Mouse (Mus musculus) heart, embryonic 11.5 days (tissue): ENCODE data around the gene Dip2b. TPM values are rescaled to one million over a fixed set of nuclear protein-coding genes. Genes with fewer than 3 reads are reported as not detected.
A peak's percentile ranks its signal among the peaks of the same experiment; 100 is the strongest.

Experiments used
- ATAC-seq: fragments of 200-750 bp; cut with Nextera tagmentation; replicated peaks from 2 replicates; pipeline ENCODE4 v1.8.0; 2017; ENCODE audit warnings: moderate library complexity; ENCODE audit not compliant: insufficient number of reproducible peaks, low FRiP score, low TSS enrichment
- H3K27ac ChIP-seq: fragments of 300-500 bp; sonication (generic); 2 replicates; pipeline ENCODE4 v1.5.1; 2014; ENCODE audit warnings: mild to moderate bottlenecking, low read depth, low read length
- H3K27me3 ChIP-seq: fragments of 300-500 bp; sonication (generic); 2 replicates; pipeline ENCODE4 v1.6.1; 2014; ENCODE audit warnings: mild to moderate bottlenecking, low read length, mixed read lengths; ENCODE audit not compliant: control insufficient read depth, insufficient read depth
- H3K36me3 ChIP-seq: fragments of 300-500 bp; sonication (generic); 2 replicates; pipeline ENCODE4 v1.6.1; 2014; ENCODE audit warnings: mild to moderate bottlenecking, low read length, moderate library complexity, mixed read lengths; ENCODE audit not compliant: control insufficient read depth, insufficient read depth
- H3K4me1 ChIP-seq: fragments of 300-500 bp; sonication (generic); 2 replicates; pipeline ENCODE4 v1.6.1; 2014; ENCODE audit warnings: low read length; ENCODE audit not compliant: control insufficient read depth, insufficient read depth
- H3K4me2 ChIP-seq: fragments of 300-500 bp; sonication (generic); 2 replicates; pipeline ENCODE4 v1.6.1; 2014; ENCODE audit warnings: mild to moderate bottlenecking, moderate library complexity
- H3K4me3 ChIP-seq: fragments of 300-500 bp; sonication (generic); 2 replicates; pipeline ENCODE4 v1.5.1; 2014; ENCODE audit warnings: low read depth, low read length
- H3K9ac ChIP-seq: fragments of 300-500 bp; sonication (generic); 2 replicates; pipeline ENCODE4 v1.6.1; 2014; ENCODE audit warnings: mild to moderate bottlenecking, low read depth, low read length, moderate library complexity
- H3K9me3 ChIP-seq: fragments of 300-500 bp; sonication (generic); replicated peaks from 2 replicates; pipeline ENCODE4 v1.6.1; 2016; ENCODE audit warnings: low read length; ENCODE audit not compliant: control insufficient read depth
- WGBS: fragments of 180-500 bp; shearing (Covaris S2); extraction: QIAGEN DNeasy Blood & Tissue Kit; methylation state at CpG from one replicate; pipeline ENCODE4 v1.1.7; 2014; ENCODE audit not compliant: insufficient replicate concordance; 5-methylcytosine and 5-hydroxymethylcytosine counted together
- polyA plus RNA-seq: library from polyadenylated mRNA; unstranded; fragments of >200 nt; fragmentation: Nextera tagmentation; extraction: Ambion mirVana; gene quantifications from 2 replicates; pipeline ENCODE4 v1.2.1, GENCODE M21; 2014

Gene Dip2b
- polyA plus RNA-seq, 1 experiment from 2014 or later = 16.6 TPM

DNA sequence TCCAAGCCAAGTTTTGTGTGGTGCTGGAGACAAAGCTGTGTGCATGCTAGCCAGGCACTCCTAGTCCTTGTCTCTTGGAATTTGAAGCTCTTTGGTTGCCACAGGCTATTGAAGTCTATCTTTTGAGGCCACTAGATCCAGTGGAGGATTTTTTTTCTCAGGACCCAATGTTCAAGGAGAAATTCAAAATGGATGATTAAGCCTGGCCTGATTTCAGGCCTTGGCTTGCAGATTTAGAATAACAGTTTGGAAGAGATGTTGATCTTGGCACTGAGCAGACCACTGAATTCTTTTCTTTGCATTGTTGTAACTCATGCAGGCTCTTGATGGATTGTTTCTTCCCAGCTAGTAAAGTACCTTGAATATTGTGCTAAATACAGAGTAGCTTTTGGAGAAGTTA is 62.7 kb downstream of the Dip2b start:
- ATAC-seq = no peak
- Histone ChIP-seq H3K4me2 (no peak overlapping the region), H3K27ac (no peak overlapping the region)

DNA sequence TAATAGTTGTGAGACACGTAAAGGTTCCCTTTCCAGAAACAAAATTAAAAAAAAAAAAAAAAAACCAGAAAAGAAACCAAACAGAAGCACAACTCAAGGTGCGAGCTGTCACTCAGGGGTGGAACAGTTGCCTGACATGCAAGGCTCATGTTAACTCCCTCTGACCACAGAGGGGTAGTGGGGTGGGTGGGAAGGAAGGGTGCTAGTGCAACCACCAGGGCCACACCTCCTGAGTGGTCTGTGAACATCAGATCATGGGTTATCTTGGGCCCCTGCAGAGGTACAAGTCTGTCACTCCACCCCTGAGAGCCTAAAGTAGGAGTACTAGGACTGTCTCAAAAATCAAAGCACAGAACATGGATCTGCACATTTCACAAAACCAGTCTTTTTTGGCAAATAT is 65.7 kb downstream of the Dip2b start:
- WGBS = 88% methylated on average over 2 of the region's 2 CpGs
- H3K36me3 ChIP-seq = no peaks in the 10 kb centered on the region
- no peaks in the 10 kb centered on the region for H3K9me3 ChIP-seq
- no peak overlapping the region for H3K4me3 ChIP-seq
- H3K9ac ChIP-seq = no peak overlapping the region
- no peak overlapping the region for H3K4me2 ChIP-seq
- H3K27me3 ChIP-seq = no peaks in the 10 kb centered on the region
- H3K27ac ChIP-seq = no peak overlapping the region
- H3K4me1 ChIP-seq = peaks cover 40% of the 10 kb centered on the region
- no peak for ATAC-seq

More for the DNA sequence above, 62.7 kb downstream of the Dip2b start:
- H3K27me3 ChIP-seq = no peaks in the 10 kb centered on the region
- no peak overlapping the region for H3K4me3 ChIP-seq
- H3K9ac ChIP-seq = no peak overlapping the region
- no peaks in the 10 kb centered on the region for H3K9me3 ChIP-seq
- no peaks in the 10 kb centered on the region for H3K36me3 ChIP-seq
- H3K4me1 ChIP-seq = peaks cover 18% of the 10 kb centered on the region

DNA sequence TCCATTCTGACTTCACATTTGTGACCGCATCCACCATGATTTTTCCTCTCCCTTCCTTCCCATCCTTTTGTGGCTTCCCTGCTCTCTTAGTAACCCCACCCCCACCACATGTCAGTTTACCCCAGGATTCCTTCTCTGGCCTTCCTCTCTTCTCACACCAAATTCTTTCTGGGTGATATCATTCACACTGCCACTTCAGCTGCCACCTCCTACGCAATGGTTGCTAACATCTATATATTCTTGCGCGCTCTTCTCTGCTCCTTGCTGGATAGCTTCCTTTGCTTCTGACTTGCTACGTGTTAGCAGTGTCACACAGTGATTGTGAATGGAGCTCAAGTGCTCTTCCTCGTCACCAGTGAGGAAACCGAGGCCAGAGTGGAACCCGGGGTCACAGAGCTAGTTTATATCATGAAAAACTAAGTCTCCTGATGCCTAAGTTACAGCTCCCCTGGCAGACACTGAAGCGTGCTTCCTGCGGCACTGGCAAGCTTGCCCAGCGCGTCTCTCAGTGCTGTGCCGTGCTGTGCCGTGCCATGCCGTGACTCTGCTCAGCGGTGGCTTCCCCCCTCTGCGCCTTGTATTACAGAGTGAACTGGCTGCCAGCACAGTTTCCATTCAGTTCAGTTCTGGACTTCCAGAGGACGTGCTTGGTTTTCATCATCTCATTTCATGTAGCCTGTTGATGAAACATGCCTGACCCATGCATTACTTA is 69.8 kb downstream of the Dip2b start:
- Histone ChIP-seq H3K4me1 (peaks cover 51% of the 10 kb centered on the region), H3K9ac (0 out of 2 replicates have a peak overlapping the region, but pooled peaks have one; percentile 1), H3K4me3 (no peak overlapping the region), H3K36me3 (no peaks in the 10 kb centered on the region), H3K4me2 (peak overlapping the region; percentile 48), H3K27me3 (no peaks in the 10 kb centered on the region), H3K27ac (peak overlapping the region; percentile 86), H3K9me3 (no peaks in the 10 kb centered on the region)
- WGBS = 58% methylated on average over 18 of the region's 18 CpGs
- ATAC-seq = peak; percentile 36; the same call in 1 of the 2 replicates

DNA sequence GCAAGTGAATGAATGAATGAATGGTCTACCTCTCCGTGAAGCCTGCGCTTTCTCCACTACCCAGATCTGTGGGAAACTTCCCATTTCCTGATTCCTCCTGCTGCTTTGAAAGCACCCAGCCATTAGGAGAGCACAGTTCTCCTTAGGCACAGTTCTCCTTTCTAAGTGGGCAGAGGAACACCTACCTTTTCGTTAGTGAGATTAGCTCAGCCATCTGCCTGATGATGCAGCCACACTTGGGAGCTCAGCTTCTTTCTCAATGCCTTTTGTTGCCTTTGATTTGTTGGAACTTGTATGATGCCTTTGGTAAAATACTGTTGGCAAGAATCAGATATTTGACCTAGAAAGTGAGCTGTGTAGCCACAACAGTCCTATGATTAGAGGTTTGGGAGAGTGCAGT is 71.5 kb downstream of the Dip2b start:
- ATAC-seq = no peak
- H3K4me1 ChIP-seq = peaks cover 65% of the 10 kb centered on the region

DNA sequence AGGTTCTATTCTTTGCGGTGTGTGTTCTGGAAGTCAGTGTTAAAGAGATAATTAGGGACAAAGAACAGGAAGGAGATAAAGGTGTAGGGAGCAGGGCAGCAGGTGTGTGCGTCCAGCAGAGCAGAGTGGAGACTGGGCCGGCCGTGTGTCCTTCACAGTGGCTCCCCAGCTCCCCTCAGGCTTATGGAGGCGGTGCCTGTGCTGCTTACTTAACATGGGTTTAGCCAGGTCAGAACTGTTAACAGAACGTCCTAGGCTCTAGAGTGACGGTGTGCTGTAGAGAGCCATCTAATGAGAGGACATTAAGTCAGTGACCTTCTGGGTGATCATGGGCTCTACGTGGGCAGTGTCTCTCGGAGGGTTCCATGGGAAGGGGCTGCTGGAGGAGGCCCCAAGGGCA is 73.4 kb downstream of the Dip2b start:
- no peak overlapping the region for H3K4me3 ChIP-seq
- H3K9ac ChIP-seq = no peak overlapping the region
- H3K27ac ChIP-seq = no peak overlapping the region
- H3K4me1 ChIP-seq = peaks cover 59% of the 10 kb centered on the region
- no peak overlapping the region for H3K4me2 ChIP-seq
- 54% methylated on average over 9 of the region's 9 CpGs for WGBS
- H3K36me3 ChIP-seq = peaks cover 3% of the 10 kb centered on the region; the same call in 1 of the 2 replicates
- no peaks in the 10 kb centered on the region for H3K27me3 ChIP-seq
- no peak for ATAC-seq
- H3K9me3 ChIP-seq = no peaks in the 10 kb centered on the region

More for the DNA sequence above, 71.5 kb downstream of the Dip2b start:
- whole genome bisulfite sequencing = 73% methylated on average over 3 of the region's 3 CpGs
- Histone ChIP-seq H3K27me3 (no peaks in the 10 kb centered on the region), H3K4me3 (no peak overlapping the region), H3K9me3 (no peaks in the 10 kb centered on the region), H3K4me2 (no peak overlapping the region), H3K36me3 (no peaks in the 10 kb centered on the region), H3K9ac (no peak overlapping the region), H3K27ac (no peak overlapping the region)

DNA sequence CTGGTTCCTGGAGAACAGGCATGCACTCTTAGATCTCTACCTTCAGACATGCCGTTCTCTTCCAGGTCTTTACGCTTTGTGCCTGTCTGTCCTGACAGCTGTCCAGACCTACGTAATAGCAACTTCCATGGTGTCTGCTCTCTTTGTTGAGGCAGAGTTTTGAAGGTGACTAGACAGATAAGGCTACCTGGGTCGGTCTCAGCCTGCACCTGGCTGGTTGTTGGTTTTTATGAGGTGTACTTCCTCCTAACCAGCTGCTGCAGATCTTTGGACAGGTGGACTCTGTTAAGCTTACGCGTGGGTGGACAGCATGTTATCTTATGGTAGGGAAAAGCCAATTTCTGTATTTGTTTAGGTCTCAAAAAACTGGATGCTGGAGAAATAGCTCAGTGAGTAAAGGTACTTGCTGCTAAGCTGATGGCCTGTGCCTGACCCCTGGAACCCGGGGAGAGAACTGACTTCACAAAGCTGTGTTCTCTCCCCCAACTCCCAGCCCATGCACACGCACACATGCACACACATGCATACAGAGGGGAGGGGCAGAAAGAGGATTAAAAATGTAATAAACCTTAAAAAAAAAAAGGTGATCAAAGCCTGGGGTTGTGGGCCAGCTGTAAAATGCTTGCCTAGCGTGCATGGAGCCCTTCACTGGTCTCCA is 74.0 kb downstream of the Dip2b start:
- WGBS = 70% methylated on average over 9 of the region's 9 CpGs
- peaks cover 53% of the 10 kb centered on the region for H3K4me1 ChIP-seq

DNA sequence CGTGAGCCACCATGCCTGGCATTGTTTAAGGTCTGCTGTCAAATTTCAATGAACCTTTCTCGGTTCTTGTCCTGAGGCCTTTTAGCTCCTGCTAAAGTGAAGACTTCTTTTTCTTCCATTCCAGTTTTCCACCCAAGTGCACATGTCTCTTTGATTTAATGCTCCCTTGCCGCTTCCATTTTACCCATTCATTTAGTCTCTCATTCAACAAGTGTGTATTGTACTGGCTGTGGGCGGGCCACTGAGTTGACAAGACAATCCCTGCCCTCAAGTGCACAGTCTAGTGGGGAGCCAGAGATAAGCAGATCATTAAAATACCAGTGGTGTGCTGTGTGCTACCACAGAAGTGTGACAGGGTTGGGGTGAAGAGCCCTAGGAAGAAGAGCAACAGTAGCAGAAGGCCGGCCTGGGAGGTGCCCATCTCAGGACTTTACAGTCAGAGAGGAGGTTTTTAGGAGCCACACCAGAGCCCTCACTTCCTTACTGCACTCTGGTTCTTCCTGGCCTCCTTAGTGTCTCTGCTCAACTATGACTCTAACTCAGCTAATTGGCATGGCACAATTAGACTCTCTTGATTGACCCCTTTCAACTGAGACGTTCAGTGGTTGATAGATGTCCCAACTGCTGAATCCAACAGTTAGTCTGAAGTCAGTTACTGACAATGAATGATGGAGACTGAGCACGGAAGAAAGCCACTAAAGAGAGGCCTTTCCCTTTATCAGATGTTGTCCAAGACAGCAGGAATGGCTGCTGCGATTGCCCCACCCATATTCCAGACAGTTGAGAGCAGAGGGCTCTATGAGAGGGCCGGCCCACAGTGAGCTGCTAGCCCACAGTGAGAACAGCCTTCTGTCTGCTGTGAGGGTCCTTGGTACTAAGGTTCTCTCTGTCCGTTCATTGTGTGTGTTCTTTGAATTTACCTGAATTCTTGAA is 75.1 kb downstream of the Dip2b start:
- Histone ChIP-seq H3K4me2 (no peak overlapping the region), H3K4me1 (peaks cover 44% of the 10 kb centered on the region), H3K4me3 (no peak overlapping the region), H3K36me3 (peaks cover 3% of the 10 kb centered on the region; the same call in 1 of the 2 replicates), H3K27me3 (no peaks in the 10 kb centered on the region), H3K9me3 (no peaks in the 10 kb centered on the region), H3K27ac (peak overlapping the region; percentile 8; the same call in 1 of the 2 replicates), H3K9ac (no peak overlapping the region)
- no peak; the same call in 1 of the 2 replicates for ATAC-seq
- 55% methylated on average over 10 of the region's 10 CpGs for whole genome bisulfite sequencing

More for the DNA sequence above, 74.0 kb downstream of the Dip2b start:
- no peak for ATAC-seq
- no peak overlapping the region for H3K27ac ChIP-seq
- no peaks in the 10 kb centered on the region for H3K27me3 ChIP-seq
- no peak overlapping the region for H3K4me3 ChIP-seq
- H3K4me2 ChIP-seq = no peak overlapping the region
- no peaks in the 10 kb centered on the region for H3K9me3 ChIP-seq
- no peak overlapping the region for H3K9ac ChIP-seq
- H3K36me3 ChIP-seq = peaks cover 3% of the 10 kb centered on the region; the same call in 1 of the 2 replicates

DNA sequence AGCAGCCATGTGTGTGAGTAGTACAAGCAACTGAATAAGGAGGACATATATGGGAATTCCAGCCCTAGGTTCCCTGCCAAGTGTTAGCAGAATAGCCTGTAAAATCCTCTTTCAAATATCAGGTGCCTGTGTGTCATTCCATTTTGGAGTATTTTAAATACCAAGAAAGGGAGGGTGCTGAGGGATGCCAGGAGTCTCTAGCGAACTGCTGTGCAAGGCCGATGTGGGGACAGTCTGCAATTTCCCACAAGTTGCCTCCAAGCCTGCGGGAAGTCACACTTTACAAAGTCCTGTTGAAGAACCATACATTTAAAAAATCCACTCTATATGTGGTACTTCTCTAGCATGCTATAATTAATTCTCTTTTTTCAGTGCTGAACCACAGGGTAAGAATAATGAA is 77.0 kb downstream of the Dip2b start:
- Histone ChIP-seq H3K27ac (no peak overlapping the region), H3K4me2 (no peak overlapping the region), H3K27me3 (no peaks in the 10 kb centered on the region), H3K36me3 (peaks cover 3% of the 10 kb centered on the region; the same call in 1 of the 2 replicates), H3K4me3 (no peak overlapping the region), H3K4me1 (peaks cover 37% of the 10 kb centered on the region), H3K9me3 (no peaks in the 10 kb centered on the region), H3K9ac (no peak overlapping the region)
- WGBS = 90% methylated on average over 3 of the region's 3 CpGs
- ATAC-seq = no peak
